Mouse (Mus musculus) MEL (cell line): ENCODE measurements at regions not wholly inside any gene's neighbourhood (a gene's known extent, or its start where the extent isn't known, plus 50 kb on each side); places are given as distances from the start of the nearest gene placed in this dataset.
"Not testable (repeated sequence)": the region's sequence is repeated elsewhere in the genome, so short reads cannot be mapped to it uniquely, and the experiment has no call there.

Experiments
- DNase-seq: peaks from one replicate; pipeline ENCODE4 v3.0.0; 2011; ENCODE audit warnings: low read depth, low spot score
- H3K27ac ChIP-seq: 2 replicates; pipeline ENCODE4 v1.5.1; 2012; ENCODE audit warnings: low read depth, mild to moderate bottlenecking, control low read depth, low read length, moderate library complexity; ENCODE audit not compliant: control insufficient read depth
- H3K27me3 ChIP-seq, 2 experiments: fragments of 150-350 bp in 1 of 2; sonication (generic) in 1 of 2; 2 replicates each; pipeline ENCODE4 v1.6.1; 2012; ENCODE audit warnings: low read length in 2 of 2, mild to moderate bottlenecking in 2 of 2, improper control_type of control experiment in 1 of 2, moderate library complexity in 1 of 2; ENCODE audit not compliant: insufficient read depth in 2 of 2, control insufficient read depth in 1 of 2
- H3K36me3 ChIP-seq, 2 experiments: 2 replicates each; pipeline ENCODE4 v1.6.1; 2012 to 2014; ENCODE audit warnings: low read length in 2 of 2, improper control_type of control experiment in 1 of 2, inconsistent platforms in 1 of 2, mild to moderate bottlenecking in 1 of 2; ENCODE audit not compliant: insufficient read depth in 2 of 2, control insufficient read depth in 1 of 2
- H3K4me1 ChIP-seq, 2 experiments: fragments of 150-350 bp in 1 of 2; sonication (generic) in 1 of 2; 2 replicates each; pipeline ENCODE4 v1.6.1; 2012; ENCODE audit warnings: low read length in 2 of 2, improper control_type of control experiment in 1 of 2, mild to moderate bottlenecking in 1 of 2; ENCODE audit not compliant: insufficient read depth in 2 of 2, control insufficient read depth in 1 of 2
- H3K4me3 ChIP-seq, 2 experiments: fragments of 150-350 bp in 1 of 2; sonication (generic) in 1 of 2; 2 replicates each; pipeline ENCODE4 v1.5.1; 2012; ENCODE audit warnings: low read depth in 2 of 2, low read length in 2 of 2, mild to moderate bottlenecking in 2 of 2, moderate library complexity in 2 of 2, control low read depth in 1 of 2, improper control_type of control experiment in 1 of 2; ENCODE audit not compliant: control insufficient read depth in 1 of 2, insufficient read depth in 1 of 2
- H3K79me2 ChIP-seq: 2 replicates; pipeline ENCODE4 v1.6.1; 2012; ENCODE audit warnings: mild to moderate bottlenecking, low read length, moderate library complexity; ENCODE audit not compliant: control insufficient read depth, poor library complexity, insufficient read depth
- H3K9ac ChIP-seq: 2 replicates; pipeline ENCODE4 v1.6.1; 2012; ENCODE audit warnings: low read depth, mild to moderate bottlenecking, control low read depth, low read length, moderate library complexity; ENCODE audit not compliant: control insufficient read depth, poor library complexity, severe bottlenecking
- H3K9me3 ChIP-seq: fragments of 150-350 bp; sonication (generic); replicated peaks from 2 replicates; pipeline ENCODE4 v1.6.1; 2012; ENCODE audit warnings: mild to moderate bottlenecking, low read length, improper control_type of control experiment, moderate library complexity; ENCODE audit not compliant: insufficient read depth
- BHLHE40 ChIP-seq: IDR thresholded peaks from 2 replicates; pipeline ENCODE4 v1.6.1; 2012; ENCODE audit warnings: low read depth, mild to moderate bottlenecking, inconsistent platforms, low read length, improper control_type of control experiment, borderline replicate concordance
- CHD1 ChIP-seq: IDR thresholded peaks from 2 replicates; pipeline ENCODE4 v1.6.1; 2012; ENCODE audit warnings: low read depth, mild to moderate bottlenecking, inconsistent platforms, low read length, improper control_type of control experiment
- CHD2 ChIP-seq: IDR thresholded peaks from 2 replicates; pipeline ENCODE4 v1.6.1; 2011; ENCODE audit warnings: low read length, improper control_type of control experiment
- CTCF ChIP-seq, 3 experiments: IDR thresholded peaks in 2 of 3; conservative IDR thresholded peaks in 1 of 3; 2 replicates each; pipeline ENCODE4 v1.5.1; 2011 to 2012; ENCODE audit warnings: low read length in 3 of 3, low read depth in 2 of 3, mild to moderate bottlenecking in 2 of 3, improper control_type of control experiment in 1 of 3, inconsistent platforms in 1 of 3, mixed read lengths in 1 of 3, moderate library complexity in 1 of 3; ENCODE audit not compliant: control insufficient read depth in 1 of 3, insufficient read depth in 1 of 3, poor library complexity in 1 of 3, severe bottlenecking in 1 of 3
- E2F4 ChIP-seq: IDR thresholded peaks from 2 replicates; pipeline ENCODE4 v1.6.1; 2011; ENCODE audit warnings: low read depth, low read length, improper control_type of control experiment, borderline replicate concordance
- EP300 ChIP-seq, 2 experiments: IDR thresholded peaks; 2 replicates each; pipeline ENCODE4 v1.6.1; 2011; ENCODE audit warnings: improper control_type of control experiment in 2 of 2, low read length in 2 of 2, low read depth in 1 of 2, mild to moderate bottlenecking in 1 of 2
- ETS1 ChIP-seq: IDR thresholded peaks from 2 replicates; pipeline ENCODE4 v1.6.1; 2012; ENCODE audit warnings: low read depth, mild to moderate bottlenecking, inconsistent platforms, low read length, improper control_type of control experiment, moderate library complexity
- HCFC1 ChIP-seq: IDR thresholded peaks from 2 replicates; pipeline ENCODE4 v1.6.1; 2012; ENCODE audit warnings: low read depth, mild to moderate bottlenecking, inconsistent platforms, low read length, improper control_type of control experiment, moderate library complexity
- KAT2A ChIP-seq: conservative IDR thresholded peaks from 2 replicates; pipeline ENCODE4 v1.6.1; 2012; ENCODE audit warnings: low read depth, low read length, improper control_type of control experiment, inconsistent platforms
- MAFK ChIP-seq: IDR thresholded peaks from 2 replicates; pipeline ENCODE4 v1.6.1; 2011; ENCODE audit warnings: low read depth, mild to moderate bottlenecking, low read length, improper control_type of control experiment, borderline replicate concordance
- MAX ChIP-seq: IDR thresholded peaks from 2 replicates; pipeline ENCODE4 v1.6.1; 2011; ENCODE audit warnings: low read length, improper control_type of control experiment
- MEF2A ChIP-seq: IDR thresholded peaks from 2 replicates; pipeline ENCODE4 v1.6.1; 2014; ENCODE audit warnings: low read depth, mild to moderate bottlenecking, inconsistent platforms, low read length, improper control_type of control experiment; ENCODE audit not compliant: poor library complexity, insufficient replicate concordance, severe bottlenecking; ENCODE audit errors: extremely low read depth
- MYB ChIP-seq: IDR thresholded peaks from 2 replicates; pipeline ENCODE4 v1.6.1; 2011; ENCODE audit warnings: mild to moderate bottlenecking, low read depth, low read length, improper control_type of control experiment
- NRF1 ChIP-seq: IDR thresholded peaks from 2 replicates; pipeline ENCODE4 v1.6.1; 2014; ENCODE audit warnings: low read depth, mild to moderate bottlenecking, inconsistent platforms, low read length, improper control_type of control experiment, moderate library complexity; ENCODE audit not compliant: poor library complexity, insufficient read depth, severe bottlenecking
- RAD21 ChIP-seq: IDR thresholded peaks from 2 replicates; pipeline ENCODE4 v1.6.1; 2011; ENCODE audit warnings: mild to moderate bottlenecking, low read depth, low read length, improper control_type of control experiment
- SMC3 ChIP-seq: IDR thresholded peaks from 2 replicates; pipeline ENCODE4 v1.6.1; 2011; ENCODE audit warnings: low read depth, low read length, improper control_type of control experiment
- TAL1 ChIP-seq: IDR thresholded peaks from 2 replicates; pipeline ENCODE4 v1.6.1; 2012; ENCODE audit warnings: mild to moderate bottlenecking, inconsistent platforms, low read length, moderate library complexity, mixed read lengths
- TBP ChIP-seq: IDR thresholded peaks from 2 replicates; pipeline ENCODE4 v1.8.0; 2011; ENCODE audit warnings: low read depth, low read length, improper control_type of control experiment
- TCF12 ChIP-seq: IDR thresholded peaks from 2 replicates; pipeline ENCODE4 v1.6.1; 2014; ENCODE audit warnings: low read depth, mild to moderate bottlenecking, inconsistent platforms, low read length, improper control_type of control experiment, moderate library complexity
- USF1 ChIP-seq: IDR thresholded peaks from 2 replicates; pipeline ENCODE4 v1.6.1; 2014; ENCODE audit warnings: low read depth, mild to moderate bottlenecking, inconsistent platforms, low read length, improper control_type of control experiment, moderate library complexity
- ZC3H11A ChIP-seq: IDR thresholded peaks from 2 replicates; pipeline ENCODE4 v1.6.1; 2012; ENCODE audit warnings: low read depth, mild to moderate bottlenecking, inconsistent platforms, low read length, improper control_type of control experiment
- ZKSCAN1 ChIP-seq: IDR thresholded peaks from 2 replicates; pipeline ENCODE4 v1.6.1; 2012; ENCODE audit warnings: low read depth, mild to moderate bottlenecking, inconsistent platforms, low read length, improper control_type of control experiment, moderate library complexity
- ZNF384 ChIP-seq: IDR thresholded peaks from 2 replicates; pipeline ENCODE4 v1.6.1; 2012; ENCODE audit warnings: low read depth, mild to moderate bottlenecking, inconsistent platforms, low read length, improper control_type of control experiment

DNA sequence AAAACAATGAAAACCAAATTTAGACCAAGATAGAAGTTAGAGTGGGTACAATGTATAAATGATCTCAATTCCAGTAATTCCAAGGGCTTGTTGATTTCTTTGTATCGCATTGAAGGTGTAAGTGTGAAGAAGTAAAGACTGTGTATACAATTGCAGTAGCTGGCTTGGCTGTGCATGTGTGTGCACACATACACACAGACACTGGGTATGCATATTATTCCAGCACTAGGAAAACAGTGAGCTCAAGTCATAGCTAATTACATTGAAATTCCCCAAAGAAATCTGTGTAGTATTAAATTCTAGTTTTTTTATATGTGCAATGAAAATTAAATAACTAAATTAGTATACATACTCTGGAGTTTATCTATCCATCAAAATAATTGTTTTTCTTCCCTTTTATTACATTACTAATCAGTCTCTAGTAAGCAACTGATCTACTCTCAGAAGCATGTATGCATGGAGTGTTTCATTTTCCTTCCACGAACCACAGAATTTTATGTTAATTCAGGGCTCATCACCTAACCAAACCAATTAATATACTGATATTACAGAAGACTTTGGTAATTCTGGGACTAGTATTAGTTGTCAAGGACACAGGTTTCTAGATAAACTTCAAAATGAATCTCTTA is 56.5 kb downstream of the Gm8797 start:
- H3K27ac ChIP-seq = no peak overlapping the region
- no peaks in the 10 kb centered on the region for H3K79me2 ChIP-seq
- H3K4me3 ChIP-seq = no peak overlapping the region
- DNase-seq = no peak
- no peak for TF ChIP-seq CHD2
- TF ChIP-seq CTCF (IDR thresholded peaks at IDR 0.05 in 2 of 3, conservative IDR thresholded peaks at IDR 0.05 in 1 of 3; ENCODE audit: control insufficient read depth in 1 of 3, insufficient read depth in 1 of 3, low read depth in 2 of 3, low read length in 3 of 3, poor library complexity in 1 of 3, severe bottlenecking in 1 of 3) = no peak
- no peak for TF ChIP-seq NRF1
- TF ChIP-seq ETS1 = no peak
- no peak for TF ChIP-seq RAD21
- TF ChIP-seq ZNF384 = no peak
- no peak for TF ChIP-seq EP300 (IDR thresholded peaks at IDR 0.05; ENCODE audit: low read depth in 1 of 2, low read length in 2 of 2)
- TF ChIP-seq KAT2A = no peak
- no peak for TF ChIP-seq E2F4
- no peak for TF ChIP-seq MYB
- no peak for TF ChIP-seq SMC3
- no peak for TF ChIP-seq ZC3H11A
- no peak for TF ChIP-seq ZKSCAN1
- TF ChIP-seq TCF12 = no peak
- TF ChIP-seq, all 39 proteins: peak for 0
- no peaks in the 10 kb centered on the region for H3K36me3 ChIP-seq
- no peak overlapping the region for H3K9ac ChIP-seq
- no peaks in the 10 kb centered on the region for H3K27me3 ChIP-seq
- H3K9me3 ChIP-seq = no peaks in the 10 kb centered on the region
- H3K4me1 ChIP-seq = no peaks in the 10 kb centered on the region

DNA sequence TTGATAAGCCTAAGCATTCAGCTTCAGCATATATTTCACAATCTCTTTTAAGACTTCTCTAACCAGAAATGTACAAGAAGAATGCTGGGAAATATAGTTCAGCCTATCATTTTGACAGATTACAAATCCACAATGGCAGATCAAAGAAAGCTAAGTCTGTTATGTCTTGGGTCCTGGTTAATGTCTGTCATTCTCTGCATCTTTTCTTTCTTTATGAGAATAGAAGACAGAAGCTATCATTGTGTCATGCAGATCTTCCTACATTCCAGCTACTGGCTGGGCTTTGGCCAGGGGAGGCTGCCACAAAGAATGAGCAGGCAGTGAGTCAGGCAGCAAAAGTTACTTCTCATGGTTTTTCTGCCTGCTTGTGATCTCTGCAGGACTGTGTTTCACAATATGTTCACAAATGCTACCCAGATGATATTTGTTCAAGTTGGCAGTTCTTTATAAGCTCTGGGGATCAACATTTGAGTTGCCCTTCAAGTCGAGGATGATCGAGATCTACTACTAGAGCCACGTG is 60.5 kb downstream of the Gm8797 start:
- no peak for TF ChIP-seq MAX
- TF ChIP-seq BHLHE40 = no peak
- TF ChIP-seq EP300 (IDR thresholded peaks at IDR 0.05; ENCODE audit: low read depth in 1 of 2, low read length in 2 of 2) = no peak
- no peak for TF ChIP-seq TAL1
- no peak for TF ChIP-seq CHD1
- TF ChIP-seq ETS1 = no peak
- TF ChIP-seq USF1 = no peak
- no peak for TF ChIP-seq MAFK
- TF ChIP-seq HCFC1 = no peak
- TF ChIP-seq TBP = no peak
- no peak for TF ChIP-seq ZKSCAN1
- no peak for TF ChIP-seq MEF2A
- no peak overlapping the region for H3K27ac ChIP-seq

DNA sequence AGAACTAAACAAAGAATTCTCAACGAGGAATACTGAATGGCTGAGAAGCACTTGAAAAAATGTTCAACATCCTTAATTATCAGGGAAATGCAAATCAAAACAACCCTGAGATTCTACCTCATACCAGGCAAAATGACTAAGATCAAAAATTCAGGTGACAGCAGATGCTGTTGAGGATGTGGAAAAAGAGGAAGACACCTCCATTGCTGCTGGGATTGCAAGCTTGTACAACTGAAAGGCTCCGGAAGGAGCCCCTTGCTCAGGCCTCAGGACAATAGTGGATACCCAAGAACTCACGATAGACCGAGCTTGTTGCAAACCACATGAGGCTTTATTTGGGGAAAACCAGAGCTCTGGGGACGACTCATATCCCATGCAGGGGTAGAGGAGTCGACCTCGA is 69.6 kb downstream of the Gm8797 start:
- H3K27me3 ChIP-seq, DNase-seq, H3K36me3 ChIP-seq, H3K79me2 ChIP-seq, H3K9me3 ChIP-seq, H3K4me3 ChIP-seq, H3K27ac ChIP-seq, H3K9ac ChIP-seq, H3K4me1 ChIP-seq: not testable (repeated sequence)

More for the DNA sequence above, 60.5 kb downstream of the Gm8797 start:
- Histone ChIP-seq H3K9ac (no peak overlapping the region), H3K27me3 (no peaks in the 10 kb centered on the region), H3K4me3 (no peak overlapping the region), H3K4me1 (no peaks in the 10 kb centered on the region), H3K9me3 (no peaks in the 10 kb centered on the region), H3K79me2 (no peaks in the 10 kb centered on the region), H3K36me3 (no peaks in the 10 kb centered on the region)
- DNase-seq = no peak
